Mouse (Mus musculus): ENCODE data around the gene Tnik. TPM values are rescaled to one million over a fixed set of nuclear protein-coding genes. Genes with fewer than 3 reads are reported as not detected.

Tnik gene
- total and polyA plus RNA-seq, 2 experiments from 2014 or later: 9.2 to 27.5 TPM

GRCm38 (mm10) chr3:28350147-28350801, 87.3 kb downstream of the Tnik start:
- TF ChIP-seq EP300 (IDR thresholded peaks at IDR 0.05; ENCODE audit: low read depth): no peak
- TF ChIP-seq CTCF (IDR thresholded peaks at IDR 0.05; ENCODE audit: low read depth): no peak
- ATAC-seq (ENCODE audit: insufficient read depth, low read depth): no peak
- H3K27ac ChIP-seq (ENCODE audit: low read depth): no peak overlapping the region
- H3K4me2 ChIP-seq (ENCODE audit: low read depth, low read length): no peak overlapping the region
- no peak overlapping the region for H3K9ac ChIP-seq (replicated peaks; ENCODE audit: low read depth, low read length)
- no peak for DNase-seq (ENCODE audit: low spot score)
- no peak overlapping the region for H3K4me3 ChIP-seq (ENCODE audit: low read depth, low read length)
- no peaks in the 10 kb centered on the region for H3K36me3 ChIP-seq (replicated peaks; ENCODE audit: control insufficient read depth, insufficient read depth, low read length)
- 76% methylated on average over 10 of the region's 10 CpGs for WGBS
- no peaks in the 10 kb centered on the region for H3K4me1 ChIP-seq (ENCODE audit: control insufficient read depth, insufficient read depth)
- no peaks in the 10 kb centered on the region for H3K9me3 ChIP-seq (replicated peaks; ENCODE audit: control insufficient read depth, low read length)
- H3K27me3 ChIP-seq (ENCODE audit: control insufficient read depth, insufficient read depth, low read length): no peaks in the 10 kb centered on the region

DNA sequence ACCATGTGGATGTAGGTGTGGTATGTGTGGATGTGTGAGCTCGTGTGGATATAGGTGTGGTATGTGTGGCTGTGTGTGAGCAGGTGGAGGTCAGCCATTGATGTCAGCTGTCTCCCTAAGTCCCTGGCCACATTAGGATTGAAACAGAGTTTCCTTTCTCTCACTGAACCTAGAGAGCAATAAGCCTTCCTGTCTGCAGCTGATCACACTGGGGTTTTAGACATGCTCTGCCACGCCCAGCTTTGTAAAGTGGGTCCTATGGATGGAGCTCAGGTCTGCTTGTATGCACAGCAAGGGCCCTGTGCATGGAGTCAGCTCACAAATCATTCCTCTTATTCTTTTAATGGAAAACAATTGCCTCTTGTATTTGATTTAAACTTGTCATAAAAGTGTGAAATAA, 95.4 kb downstream of the Tnik start:
- no peak overlapping the region for H3K27ac ChIP-seq (ENCODE audit: low read depth)
- H3K9ac ChIP-seq (replicated peaks; ENCODE audit: low read depth, low read length): no peak overlapping the region
- DNase-seq (ENCODE audit: low spot score) (no peak), ATAC-seq (ENCODE audit: insufficient read depth, low read depth) (no peak)
- H3K4me2 ChIP-seq (ENCODE audit: low read depth, low read length): no peak overlapping the region
- H3K4me1 ChIP-seq (ENCODE audit: control insufficient read depth, insufficient read depth): 0 out of 2 replicates have a peak, but pooled peaks cover 6% of the 10 kb centered on the region
- H3K9me3 ChIP-seq (replicated peaks; ENCODE audit: control insufficient read depth, low read length): no peaks in the 10 kb centered on the region
- H3K27me3 ChIP-seq (ENCODE audit: control insufficient read depth, insufficient read depth, low read length): no peaks in the 10 kb centered on the region
- H3K36me3 ChIP-seq (replicated peaks; ENCODE audit: control insufficient read depth, insufficient read depth, low read length): peaks cover 6% of the 10 kb centered on the region; the same call in 1 of the 2 replicates
- TF ChIP-seq CTCF (IDR thresholded peaks at IDR 0.05; ENCODE audit: low read depth) (no peak), EP300 (IDR thresholded peaks at IDR 0.05; ENCODE audit: low read depth) (no peak)
- no peak overlapping the region for H3K4me3 ChIP-seq (ENCODE audit: low read depth, low read length)
- WGBS: 72% methylated on average over 2 of the region's 2 CpGs

GRCm38 (mm10) chr3:28359138-28359537, 96.1 kb downstream of the Tnik start:
- H3K9ac ChIP-seq (replicated peaks; ENCODE audit: low read depth, low read length): no peak overlapping the region
- DNase-seq (ENCODE audit: low spot score) (peak; percentile 34), ATAC-seq (ENCODE audit: insufficient read depth, low read depth) (peak; percentile 62; the same call in 1 of the 2 replicates)
- H3K4me2 ChIP-seq (ENCODE audit: low read depth, low read length): 0 out of 2 replicates have a peak overlapping the region, but pooled peaks have one; percentile 13
- 0 out of 2 replicates have a peak, but pooled peaks cover 6% of the 10 kb centered on the region for H3K4me1 ChIP-seq (ENCODE audit: control insufficient read depth, insufficient read depth)
- 0 out of 2 replicates have a peak, but pooled peaks cover 6% of the 10 kb centered on the region for H3K9me3 ChIP-seq (replicated peaks; ENCODE audit: control insufficient read depth, low read length)
- no peak overlapping the region for H3K4me3 ChIP-seq (ENCODE audit: low read depth, low read length)
- no peaks in the 10 kb centered on the region for H3K27me3 ChIP-seq (ENCODE audit: control insufficient read depth, insufficient read depth, low read length)
- no peak for TF ChIP-seq CTCF (IDR thresholded peaks at IDR 0.05; ENCODE audit: low read depth)
- no peak for TF ChIP-seq EP300 (IDR thresholded peaks at IDR 0.05; ENCODE audit: low read depth)
- H3K27ac ChIP-seq (ENCODE audit: low read depth): no peak overlapping the region
- WGBS: 32% methylated on average over 6 of the region's 6 CpGs
- peaks cover 6% of the 10 kb centered on the region; the same call in 1 of the 2 replicates for H3K36me3 ChIP-seq (replicated peaks; ENCODE audit: control insufficient read depth, insufficient read depth, low read length)

DNA sequence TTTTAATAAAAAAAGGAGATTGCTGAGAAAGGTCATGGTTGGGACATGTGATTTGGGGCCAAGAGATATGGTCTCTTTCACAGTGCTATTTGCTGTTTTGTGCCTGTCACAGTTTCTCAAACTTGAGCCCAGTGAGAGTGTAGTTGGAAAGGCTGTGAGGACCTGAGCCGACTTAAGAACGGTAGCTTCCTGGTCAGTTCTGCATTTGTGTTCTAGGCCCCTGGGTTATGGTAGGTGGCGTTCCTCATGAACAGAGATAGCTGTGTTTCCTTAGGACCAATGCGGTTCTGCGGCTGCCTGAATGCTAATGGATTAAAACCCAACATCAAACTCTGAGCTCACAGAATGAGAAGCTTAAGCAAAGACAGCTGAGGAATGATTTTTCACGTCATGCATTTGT, 98.0 kb downstream of the Tnik start:
- H3K4me1 ChIP-seq (ENCODE audit: control insufficient read depth, insufficient read depth): 0 out of 2 replicates have a peak, but pooled peaks cover 6% of the 10 kb centered on the region
- no peak overlapping the region for H3K27ac ChIP-seq (ENCODE audit: low read depth)
- H3K9me3 ChIP-seq (replicated peaks; ENCODE audit: control insufficient read depth, low read length): 0 out of 2 replicates have a peak, but pooled peaks cover 6% of the 10 kb centered on the region
- TF ChIP-seq EP300 (IDR thresholded peaks at IDR 0.05; ENCODE audit: low read depth): no peak
- TF ChIP-seq CTCF (IDR thresholded peaks at IDR 0.05; ENCODE audit: low read depth): no peak
- DNase-seq (ENCODE audit: low spot score) (no peak), ATAC-seq (ENCODE audit: insufficient read depth, low read depth) (no peak)
- H3K36me3 ChIP-seq (replicated peaks; ENCODE audit: control insufficient read depth, insufficient read depth, low read length): peaks cover 6% of the 10 kb centered on the region; the same call in 1 of the 2 replicates
- WGBS: 87% methylated on average over 6 of the region's 6 CpGs
- no peak overlapping the region for H3K4me2 ChIP-seq (ENCODE audit: low read depth, low read length)
- no peak overlapping the region for H3K4me3 ChIP-seq (ENCODE audit: low read depth, low read length)
- H3K27me3 ChIP-seq (ENCODE audit: control insufficient read depth, insufficient read depth, low read length): no peaks in the 10 kb centered on the region
- H3K9ac ChIP-seq (replicated peaks; ENCODE audit: low read depth, low read length): no peak overlapping the region

- 0 out of 2 replicates have a peak, but pooled peaks cover 6% of the 10 kb centered on the region for H3K9me3 ChIP-seq (replicated peaks; ENCODE audit: control insufficient read depth, low read length)
- 0 out of 2 replicates have a peak, but pooled peaks cover 6% of the 10 kb centered on the region for H3K4me1 ChIP-seq (ENCODE audit: control insufficient read depth, insufficient read depth)
- H3K9ac ChIP-seq (replicated peaks; ENCODE audit: low read depth, low read length): no peak overlapping the region
- no peaks in the 10 kb centered on the region for H3K27me3 ChIP-seq (ENCODE audit: control insufficient read depth, insufficient read depth, low read length)
- DNase-seq (ENCODE audit: low spot score) (no peak), ATAC-seq (ENCODE audit: insufficient read depth, low read depth) (no peak)
- peaks cover 6% of the 10 kb centered on the region; the same call in 1 of the 2 replicates for H3K36me3 ChIP-seq (replicated peaks; ENCODE audit: control insufficient read depth, insufficient read depth, low read length)
- no peak overlapping the region for H3K27ac ChIP-seq (ENCODE audit: low read depth)
- no peak overlapping the region for H3K4me2 ChIP-seq (ENCODE audit: low read depth, low read length)
- 58% methylated on average over 5 of the region's 5 CpGs for WGBS
- no peak for TF ChIP-seq EP300 (IDR thresholded peaks at IDR 0.05; ENCODE audit: low read depth)
- TF ChIP-seq CTCF (IDR thresholded peaks at IDR 0.05; ENCODE audit: low read depth): no peak
- no peak overlapping the region for H3K4me3 ChIP-seq (ENCODE audit: low read depth, low read length)
These were observed 100.6 kb downstream of the Tnik start for GRCm38 (mm10) chr3:28363441-28364125.

Data from heart, postnatal 0 days (tissue).